Mouse (Mus musculus) lung, adult 2 months (tissue): ENCODE measurements around the gene Gm20388.

Source experiments
- CTCF ChIP-seq: fragments of 200-500 bp; IDR thresholded peaks from 2 replicates; pipeline ENCODE4 v1.5.1; 2011; ENCODE audit warnings: mild to moderate bottlenecking, low read length, control low read depth; ENCODE audit not compliant: insufficient read depth
- POLR2A ChIP-seq: fragments of 200-500 bp; IDR thresholded peaks from 2 replicates; pipeline ENCODE4 v1.6.1; 2011; ENCODE audit warnings: low read depth, mild to moderate bottlenecking, control low read depth, low read length, borderline replicate concordance; ENCODE audit errors: extremely low read depth

DNA sequence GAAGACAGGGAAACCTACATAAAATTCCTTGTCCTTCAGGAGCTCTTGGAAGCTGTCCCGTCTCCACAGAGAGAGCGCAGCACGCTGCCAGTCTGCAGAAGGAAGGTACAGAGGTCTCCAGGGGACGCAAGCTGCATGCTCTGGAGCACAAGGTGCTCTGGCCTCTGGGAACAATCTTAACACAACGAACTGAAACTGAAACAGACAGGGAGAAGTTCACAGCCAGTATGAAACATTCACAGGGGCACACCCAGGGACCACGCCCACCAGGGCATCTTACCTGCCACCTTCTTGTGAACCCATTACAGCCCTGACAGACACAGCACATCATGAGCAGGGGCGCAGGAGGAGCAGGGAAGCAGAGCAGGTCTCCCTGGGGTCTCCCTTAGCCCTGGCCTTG lies 3373.3 kb downstream of the Gm20388 start:
- no peak for TF ChIP-seq CTCF
- TF ChIP-seq POLR2A = no peak
